Mouse (Mus musculus) c-Kit-positive CD71-negative TER-119-negative erythroid progenitor cells, embryonic 14.5 days (primary cell): Measurements from ENCODE around the gene Gm11985.
A peak's percentile ranks its signal among the peaks of the same experiment; 100 is the strongest.

Source experiments
- DNase-seq: peaks from one replicate; pipeline ENCODE4 v3.0.0-alpha.2; 2013; ENCODE audit warnings: low read depth

The Gm11985 gene

GRCm38 (mm10) chr11:7199736-7200392, 11.5 kb upstream of the Gm11985 start:
- peak; percentile 39 for DNase-seq

- no peak for DNase-seq
Observed at GRCm38 (mm10) chr11:7198481-7199256, 10.3 kb upstream of the Gm11985 start.

DNA sequence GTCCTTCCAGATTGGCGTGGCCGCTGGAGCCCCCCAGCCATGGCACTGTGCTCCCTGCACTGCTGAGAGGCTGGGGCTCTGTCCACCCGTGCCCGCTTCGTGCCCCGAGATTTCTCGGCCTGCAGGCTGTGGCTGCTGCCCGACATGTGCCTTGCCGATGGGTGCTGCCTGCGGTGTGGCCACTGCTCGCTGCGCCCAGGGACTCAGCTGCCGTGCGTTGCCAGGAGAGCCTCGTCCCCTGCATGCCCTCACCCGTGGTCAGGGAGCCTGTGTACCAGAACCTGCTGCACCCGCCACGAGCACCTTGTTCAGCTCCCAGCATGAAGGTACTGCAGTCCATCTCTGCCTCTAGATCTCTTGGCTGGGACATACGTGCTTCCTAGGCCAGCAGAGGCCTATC, 9.6 kb upstream of the Gm11985 start:
- no peak for DNase-seq

GRCm38 (mm10) chr11:7197491-7197941, 9.1 kb upstream of the Gm11985 start, which contains the start of gene Igfbp1:
Gene Igfbp1, plus strand, starts transcription at chr11:7197782.
- DNase-seq, result no peak

- no peak for DNase-seq
Observed at GRCm38 (mm10) chr11:7195312-7195685, 6.9 kb upstream of the Gm11985 start.

DNA sequence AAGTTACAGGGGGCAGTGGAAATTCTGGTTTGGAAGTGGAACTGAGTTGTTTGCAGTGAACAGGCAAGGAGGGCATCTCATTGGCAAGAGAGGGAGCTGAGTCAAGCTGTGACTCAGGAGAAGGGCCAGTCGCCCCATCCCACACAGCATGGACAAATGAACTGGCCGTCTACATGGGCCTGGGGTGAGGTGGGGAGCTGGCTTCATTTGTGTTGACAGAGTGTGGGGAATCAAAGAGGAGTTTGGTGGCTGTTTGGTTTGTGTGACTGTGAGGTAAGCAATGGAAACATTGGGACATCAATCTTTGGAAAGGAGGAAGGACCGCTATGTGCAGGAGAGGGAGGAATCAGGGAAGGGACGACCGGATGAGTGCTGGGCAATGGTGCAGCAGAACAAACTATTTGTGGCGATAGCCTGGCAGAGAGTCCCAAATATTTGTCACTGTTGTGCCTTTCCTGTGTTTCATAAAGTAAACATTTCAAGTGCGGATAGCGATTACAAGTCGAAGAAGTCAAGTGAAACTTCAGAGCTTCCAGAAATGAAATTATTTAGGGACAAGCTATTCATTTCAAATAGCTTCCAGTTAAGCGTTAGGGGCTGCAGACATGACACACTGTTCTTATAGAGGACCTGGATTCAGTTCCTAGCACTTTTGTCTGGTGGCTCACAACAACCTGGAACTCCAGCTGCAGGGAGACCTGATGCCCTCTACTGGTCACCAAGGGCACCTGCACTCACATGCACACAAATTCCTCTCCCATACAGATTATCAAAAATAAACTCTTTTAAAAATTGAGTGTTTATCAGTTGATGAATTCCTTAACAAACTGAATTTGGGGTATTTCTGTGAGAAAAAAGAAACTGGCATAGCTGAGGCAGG, 6.3 kb upstream of the Gm11985 start:
- DNase-seq, result no peak

GRCm38 (mm10) chr11:7193134-7193533, 4.8 kb upstream of the Gm11985 start:
- DNase-seq, result no peak

- DNase-seq, result no peak
Observed at GRCm38 (mm10) chr11:7192710-7193109, 4.3 kb upstream of the Gm11985 start.

DNA sequence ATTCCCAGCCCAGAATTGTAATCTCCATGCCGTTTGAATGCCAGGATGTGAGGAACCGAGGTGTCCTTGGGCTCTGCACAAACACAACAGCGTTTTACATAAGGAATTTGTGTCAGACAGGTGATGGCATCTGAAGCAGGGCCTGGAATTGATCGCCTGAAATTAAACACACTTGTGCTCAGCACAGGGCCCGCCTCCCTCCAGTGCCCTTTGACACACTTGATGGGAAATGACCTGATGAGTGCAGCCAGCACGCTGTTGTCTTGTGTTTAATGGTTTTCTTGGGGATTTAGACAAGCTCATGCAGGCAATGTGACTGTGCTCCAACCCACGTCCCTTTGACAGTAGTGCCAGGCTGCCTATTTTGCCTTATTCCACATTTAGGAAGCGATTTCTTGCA, 897 bp downstream of the Gm11985 start:
- no peak for DNase-seq

DNA sequence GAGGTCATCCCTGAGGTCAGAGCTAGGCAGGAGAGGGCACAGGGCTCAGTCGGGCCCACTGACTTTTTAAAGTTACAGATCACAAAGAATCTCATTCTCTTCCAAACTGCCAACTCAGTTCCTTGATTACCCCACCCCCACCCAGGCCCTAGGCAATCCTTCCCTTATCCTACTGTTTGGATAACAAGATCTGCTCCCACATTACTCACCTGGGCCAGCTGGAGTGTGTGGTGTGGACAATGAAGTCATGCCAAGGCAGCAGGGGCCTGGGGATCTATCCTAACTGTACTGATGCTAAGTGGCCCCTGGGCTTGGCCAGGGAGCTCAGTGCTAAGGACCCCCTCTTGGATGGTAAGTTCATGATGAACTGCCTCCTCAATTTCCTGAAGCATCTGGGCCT, 3.9 kb downstream of the Gm11985 start:
- DNase-seq, result no peak

DNA sequence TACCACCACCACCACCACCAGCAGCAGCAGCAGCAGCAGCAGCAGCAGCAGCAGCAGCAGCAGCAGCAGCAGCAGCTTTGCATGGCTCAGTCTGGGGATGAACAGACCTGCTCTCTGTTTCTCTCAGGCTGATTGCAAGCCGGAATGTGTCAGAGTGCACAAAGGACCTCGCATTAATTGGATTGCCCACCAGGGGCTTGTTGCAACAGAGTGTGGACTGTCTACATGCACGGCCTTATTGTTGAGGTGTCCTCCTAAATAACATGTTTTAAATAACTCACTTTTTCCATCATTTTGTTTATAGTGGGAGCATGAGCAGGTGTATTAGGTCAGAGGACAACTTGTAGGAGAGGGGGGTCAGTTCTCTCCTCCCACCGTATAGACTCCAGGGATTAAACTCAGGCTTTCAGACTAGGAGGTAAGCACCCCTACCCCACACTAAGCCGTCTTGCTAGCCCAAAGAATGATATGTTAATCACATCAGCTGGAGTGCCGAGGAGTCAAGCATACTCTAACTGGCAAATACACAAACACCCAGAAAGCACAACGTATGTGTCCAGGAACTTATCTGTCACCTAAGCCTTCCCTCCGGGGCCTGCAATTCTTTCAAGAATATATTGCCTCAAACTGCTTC, 5.8 kb downstream of the Gm11985 start:
- no peak for DNase-seq

GRCm38 (mm10) chr11:7179276-7179675, 9.1 kb downstream of the Gm11985 start:
- DNase-seq, result no peak

DNA sequence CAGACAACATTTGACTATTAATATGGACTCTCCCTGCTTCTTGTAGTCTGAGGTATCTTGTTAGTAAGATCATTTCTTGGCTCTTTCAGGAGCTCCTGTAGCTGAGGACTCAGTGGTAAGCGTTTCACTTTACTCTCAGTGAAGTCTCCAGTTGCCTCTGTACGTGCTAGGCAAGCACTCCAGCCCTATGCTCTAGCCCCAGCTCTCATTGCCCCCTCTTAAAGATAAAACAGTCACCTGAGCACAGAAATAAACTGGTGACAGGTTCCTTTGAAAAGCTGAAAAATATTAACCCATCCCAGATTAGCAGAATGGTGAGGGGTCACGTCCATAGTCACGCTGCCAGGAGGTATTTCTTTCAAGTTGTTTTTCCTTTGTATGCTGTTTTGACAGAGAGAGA, 9.6 kb downstream of the Gm11985 start:
- no peak for DNase-seq

DNA sequence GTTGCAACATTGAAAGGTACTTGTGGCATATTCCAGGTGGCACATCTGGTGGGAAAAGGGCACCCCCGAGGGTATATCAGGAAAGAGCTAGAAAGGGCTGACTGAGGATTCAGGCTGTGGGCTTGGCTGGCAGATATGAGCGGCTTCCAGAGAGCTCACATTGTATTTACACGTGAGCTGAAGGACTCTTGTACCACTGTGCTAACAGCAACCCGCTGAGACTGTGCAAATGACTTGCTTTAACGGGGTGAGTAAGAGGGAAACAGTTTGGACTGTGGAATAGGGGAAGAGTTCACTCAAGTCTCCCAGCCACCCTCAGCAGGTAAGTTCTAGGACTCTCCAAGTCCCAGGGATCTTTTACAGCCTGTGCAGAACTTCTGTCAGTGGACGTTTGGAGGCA, 14.7 kb downstream of the Gm11985 start:
- no peak for DNase-seq

DNA sequence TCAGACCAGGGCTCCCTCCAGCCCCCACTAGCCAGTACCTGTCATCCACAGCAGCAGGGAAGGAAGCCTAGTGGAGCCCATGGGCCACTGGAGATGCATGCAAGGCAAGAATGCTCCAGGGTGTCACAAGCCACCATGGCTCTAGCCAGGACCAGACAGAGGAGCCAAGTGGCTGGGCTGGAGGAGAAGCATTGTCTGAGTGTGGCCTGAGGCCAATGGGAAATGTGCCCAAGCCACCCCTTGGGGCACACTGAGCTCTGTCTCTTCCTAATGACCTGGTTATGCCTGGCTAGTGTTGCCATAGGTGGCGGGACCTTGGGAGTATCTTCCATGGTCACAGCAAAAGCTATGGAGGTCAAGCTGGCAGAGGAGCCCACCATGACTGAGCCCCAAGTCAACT, 18.7 kb downstream of the Gm11985 start:
- no peak for DNase-seq

GRCm38 (mm10) chr11:7164416-7164815, 24.0 kb downstream of the Gm11985 start:
- DNase-seq, result no peak

GRCm38 (mm10) chr11:7161502-7162174, 26.7 kb downstream of the Gm11985 start:
- DNase-seq, result peak; percentile 7

DNA sequence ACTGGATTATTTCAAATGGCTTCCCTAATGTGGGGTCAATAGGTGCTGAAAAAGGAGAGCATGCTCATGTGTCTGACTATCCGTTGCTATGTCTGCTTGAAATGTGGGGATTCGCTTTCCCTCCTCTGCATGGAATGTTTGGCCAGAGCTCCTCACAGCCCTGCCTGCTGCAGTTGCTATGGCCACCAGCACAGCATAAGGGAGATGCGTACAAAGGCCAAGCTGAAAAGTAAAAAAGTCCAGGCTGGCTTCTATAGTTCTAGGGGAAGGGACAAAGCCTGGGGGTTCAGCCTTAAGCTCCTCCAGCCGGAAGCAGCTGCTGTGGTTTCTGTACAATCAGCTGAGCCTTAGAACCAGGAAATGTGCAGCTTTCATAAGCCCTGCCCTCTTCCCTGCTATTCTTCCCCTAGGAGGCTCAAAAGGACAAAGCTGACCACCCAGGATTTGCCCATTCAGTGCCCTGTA, 27.7 kb downstream of the Gm11985 start:
- no peak for DNase-seq

DNA sequence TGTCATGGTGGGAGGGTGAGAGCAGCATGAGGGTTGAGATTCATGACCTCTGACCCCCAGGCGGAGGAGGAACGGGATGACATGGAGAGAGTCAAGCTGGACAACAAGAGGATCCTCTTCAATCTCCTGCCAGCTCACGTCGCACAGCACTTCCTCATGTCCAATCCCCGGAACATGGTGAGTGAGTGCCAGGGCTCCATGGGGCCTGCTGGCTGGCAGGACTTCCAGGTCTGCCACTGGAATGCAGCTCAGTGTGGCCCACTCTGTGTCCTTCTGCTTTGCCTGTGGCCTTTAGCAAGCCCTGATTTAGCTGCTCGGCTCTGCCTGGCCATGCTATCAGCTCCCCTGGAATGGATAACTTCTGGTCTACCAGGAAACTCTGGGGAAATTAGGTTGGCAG, 28.2 kb downstream of the Gm11985 start:
- DNase-seq, result no peak

- no peak for DNase-seq
Observed at GRCm38 (mm10) chr11:7158196-7158595, 30.2 kb downstream of the Gm11985 start.

DNA sequence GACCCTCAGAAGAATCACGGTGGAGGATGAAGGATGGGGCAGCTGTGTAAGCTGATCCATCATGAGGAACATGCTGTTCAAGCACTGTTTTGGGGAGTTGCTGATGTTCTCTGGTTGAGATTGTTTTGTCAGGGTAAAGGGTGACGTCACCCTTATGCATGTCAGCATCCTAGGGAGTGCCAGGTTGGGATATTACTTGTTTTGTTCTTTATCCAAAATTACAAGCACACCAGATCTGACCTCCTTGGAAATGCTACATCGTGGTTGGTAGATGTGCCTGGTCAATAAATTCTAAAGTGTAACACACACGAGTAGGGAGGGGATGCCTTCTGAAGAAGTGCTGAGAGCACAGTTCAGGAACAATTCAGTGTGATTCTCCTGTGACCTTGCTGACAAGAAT, 31.9 kb downstream of the Gm11985 start:
- DNase-seq, result no peak
